Mouse (Mus musculus): ENCODE measurements around the gene 2310061I04Rik.
A peak's percentile ranks its signal among the peaks of the same experiment; 100 is the strongest.

GRCm38 (mm10) chr17:35848112-35848511 lies 49.1 kb downstream of the 2310061I04Rik start:
- peak; percentile 10; the same call in 1 of the 2 replicates for TF ChIP-seq CTCF (IDR thresholded peaks at IDR 0.05; ENCODE audit: extremely low read depth, insufficient read depth, low read length)
- no peak for TF ChIP-seq POLR2A (IDR thresholded peaks at IDR 0.05; ENCODE audit: extremely low read depth, insufficient read depth, low read length)
